Mouse (Mus musculus) A20 (cell line): ENCODE measurements around the gene Endou.

Experiments
- DNase-seq: peaks from one replicate; pipeline ENCODE4 v3.0.0-alpha.2; 2011; ENCODE audit warnings: low read depth, low spot score

Endou gene

DNA sequence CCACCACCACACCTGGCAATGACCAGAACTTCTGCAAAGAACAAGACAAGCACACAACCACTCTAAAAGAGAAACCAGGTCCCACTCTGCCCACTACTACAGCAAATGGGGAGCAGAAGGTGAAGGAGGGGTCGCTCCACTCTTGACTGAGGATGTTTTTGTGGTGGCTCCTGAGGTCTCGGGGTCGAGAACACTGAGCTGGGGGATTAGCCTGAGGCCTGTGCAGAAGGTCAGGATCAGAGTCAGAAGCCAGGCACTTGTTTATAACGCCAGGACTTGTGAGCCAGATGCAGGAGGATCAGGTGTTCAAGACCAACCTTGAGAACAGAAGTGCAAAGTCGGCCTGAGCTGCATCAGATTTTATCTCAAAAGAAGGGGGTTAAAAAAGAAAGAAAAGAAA lies 3.6 kb downstream of the Endou start:
- no peak for DNase-seq

- DNase-seq: no peak
Observed at GRCm38 (mm10) chr15:97727048-97727447, 4.1 kb downstream of the Endou start.

DNA sequence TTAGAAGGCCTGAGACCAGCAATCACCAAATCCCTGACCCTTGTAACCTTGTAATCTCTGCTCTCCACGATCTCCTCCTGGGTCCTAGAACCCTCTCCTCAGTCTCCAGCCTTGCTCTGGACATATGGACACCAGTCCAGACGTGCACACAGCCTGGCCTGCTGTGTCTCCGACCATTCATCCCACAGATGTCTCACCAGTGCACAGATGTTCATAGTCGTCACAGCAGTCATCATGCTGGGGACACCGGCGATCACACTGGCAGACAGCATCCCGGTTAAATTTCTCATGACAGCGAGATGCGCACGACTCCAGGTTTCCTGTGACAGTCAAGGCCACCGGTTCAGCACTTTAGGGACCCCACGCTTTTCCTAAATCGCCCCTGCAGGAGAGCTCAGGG lies 4.8 kb downstream of the Endou start:
- no peak for DNase-seq

GRCm38 (mm10) chr15:97725198-97725785 lies 5.8 kb downstream of the Endou start:
- DNase-seq: no peak

- DNase-seq: no peak
Observed at GRCm38 (mm10) chr15:97724346-97725197, 6.6 kb downstream of the Endou start.

GRCm38 (mm10) chr15:97723536-97724345 lies 7.4 kb downstream of the Endou start:
- DNase-seq: peak; percentile 2

DNA sequence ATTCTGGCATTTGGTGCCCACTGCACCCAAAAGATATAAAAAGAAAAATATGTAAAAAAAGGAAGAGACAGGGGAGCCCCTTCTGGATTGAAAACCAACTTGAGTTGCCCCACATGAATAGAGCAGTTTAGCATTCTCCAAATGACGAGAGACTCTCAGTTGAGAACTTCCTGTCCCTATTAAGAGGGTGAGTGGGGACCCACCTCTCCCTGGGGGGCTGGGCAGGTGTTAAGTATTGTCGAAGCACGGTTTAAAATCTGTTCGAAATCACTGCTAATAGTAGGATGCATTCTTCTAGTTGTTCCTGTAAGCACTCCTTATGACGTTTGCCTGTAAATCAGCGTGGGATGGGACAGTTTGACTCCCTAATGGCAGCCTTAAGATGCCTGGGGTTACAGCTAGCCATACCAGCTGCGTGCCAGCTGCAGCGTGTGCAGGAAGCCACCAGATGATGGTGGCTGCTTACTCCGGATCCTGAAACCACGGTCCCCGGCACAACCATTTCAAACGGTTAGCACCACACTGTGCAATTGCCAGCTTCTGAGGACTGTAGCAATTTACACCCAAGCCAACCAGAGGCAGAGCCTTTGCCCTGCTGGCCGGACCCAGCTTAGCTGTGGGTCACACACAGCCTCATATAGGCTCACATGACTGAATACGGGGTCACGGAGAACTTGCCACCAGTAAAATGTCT lies 10.0 kb downstream of the Endou start:
- peak; percentile 93 for DNase-seq

DNA sequence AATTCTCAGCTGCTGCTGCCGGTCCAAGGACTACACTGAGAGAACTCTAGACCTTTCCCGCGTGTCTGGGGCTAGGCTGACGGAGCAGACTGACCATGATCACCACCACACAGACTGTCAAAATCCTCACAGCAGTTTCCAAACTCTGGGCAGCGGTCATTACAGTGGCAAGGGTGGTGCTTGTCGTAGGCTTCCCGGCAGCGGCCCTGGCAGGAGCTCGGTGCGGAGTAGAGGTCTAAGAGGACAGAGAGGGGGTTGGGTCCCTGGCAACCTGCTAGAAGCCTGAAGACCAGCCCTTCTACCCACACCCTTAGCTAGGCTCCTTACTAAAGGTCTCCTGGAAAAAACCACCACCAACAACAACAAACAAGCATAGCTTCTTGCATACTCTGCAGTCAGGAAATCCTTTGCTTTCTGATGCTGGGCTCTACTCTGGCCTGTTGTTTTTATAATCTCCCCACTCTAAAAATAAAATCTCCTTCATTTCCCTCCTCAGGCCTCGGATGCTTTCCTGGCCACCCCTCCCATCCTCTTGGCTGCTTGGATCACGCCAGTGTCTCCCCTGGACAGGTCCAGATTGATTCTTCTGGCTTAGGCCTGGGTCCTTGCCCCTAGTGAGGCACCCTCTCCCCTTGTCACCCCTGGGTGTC lies 11.0 kb downstream of the Endou start:
- peak; percentile 51 for DNase-seq

DNA sequence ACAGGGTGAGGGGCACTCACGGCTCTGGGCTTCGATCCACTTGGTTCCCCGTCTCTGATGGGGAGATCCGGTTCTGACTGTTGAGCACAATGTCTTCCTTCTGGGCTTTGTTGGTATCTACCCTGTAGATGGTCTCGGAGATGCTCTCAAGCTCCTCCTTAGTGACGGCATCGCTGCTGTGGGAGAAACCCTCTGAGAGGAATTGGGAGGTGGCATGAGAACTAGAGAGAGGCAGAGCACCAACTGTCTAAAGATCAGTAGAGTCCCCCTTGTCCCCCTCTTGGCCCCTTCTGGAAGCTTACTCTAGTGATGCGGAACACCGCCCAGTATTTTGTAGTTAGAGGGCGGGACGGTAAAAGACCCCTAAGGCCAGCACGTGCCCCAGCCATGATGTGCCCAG lies 11.6 kb downstream of the Endou start:
- no peak for DNase-seq

- DNase-seq: peak; percentile 54
Observed at GRCm38 (mm10) chr15:97718535-97719155, 12.5 kb downstream of the Endou start.

- DNase-seq: peak; percentile 92
Observed at GRCm38 (mm10) chr15:97717861-97718534, 13.1 kb downstream of the Endou start.

DNA sequence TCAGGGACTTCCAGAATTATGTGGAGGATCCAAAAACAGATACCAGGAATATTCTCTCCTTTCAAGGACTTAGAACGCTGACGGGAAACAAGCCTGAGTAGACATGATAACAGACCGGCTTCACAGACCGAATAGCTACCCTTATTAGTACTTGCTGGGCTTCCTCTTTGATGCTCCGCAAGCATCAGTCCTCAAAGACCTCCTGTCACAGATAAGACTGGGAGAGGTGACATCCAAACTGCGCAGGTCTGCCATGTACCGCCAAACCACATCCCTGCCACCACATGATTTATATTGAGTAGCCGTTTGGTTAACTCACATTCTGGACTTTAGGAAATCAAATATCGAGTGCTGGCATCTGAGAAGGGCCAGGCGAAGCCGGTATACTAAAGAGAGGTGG lies 14.4 kb downstream of the Endou start:
- peak; percentile 49 for DNase-seq

- no peak for DNase-seq
Observed at GRCm38 (mm10) chr15:97715734-97716133, 15.4 kb downstream of the Endou start.

- DNase-seq: no peak
Observed at GRCm38 (mm10) chr15:97715083-97715482, 16.1 kb downstream of the Endou start.

DNA sequence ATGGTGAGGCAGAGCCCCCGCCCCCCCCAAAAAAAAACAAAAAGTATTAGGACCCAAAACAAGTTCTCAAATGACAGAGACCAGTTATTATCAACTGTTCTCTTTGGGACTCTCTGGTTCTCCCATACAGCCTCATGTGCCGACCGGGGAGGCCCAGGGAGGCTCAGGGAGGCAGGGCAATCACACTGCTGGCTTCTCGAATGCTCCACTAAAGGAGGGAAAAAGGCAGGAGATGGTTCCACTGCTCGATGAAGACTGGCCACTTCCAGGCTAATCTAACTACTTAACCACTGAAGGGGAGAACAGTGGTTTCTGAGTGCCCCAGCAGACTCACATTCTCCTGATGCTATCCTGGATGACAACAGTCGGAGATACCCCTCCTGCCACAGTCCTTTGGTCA lies 18.6 kb downstream of the Endou start:
- no peak for DNase-seq

DNA sequence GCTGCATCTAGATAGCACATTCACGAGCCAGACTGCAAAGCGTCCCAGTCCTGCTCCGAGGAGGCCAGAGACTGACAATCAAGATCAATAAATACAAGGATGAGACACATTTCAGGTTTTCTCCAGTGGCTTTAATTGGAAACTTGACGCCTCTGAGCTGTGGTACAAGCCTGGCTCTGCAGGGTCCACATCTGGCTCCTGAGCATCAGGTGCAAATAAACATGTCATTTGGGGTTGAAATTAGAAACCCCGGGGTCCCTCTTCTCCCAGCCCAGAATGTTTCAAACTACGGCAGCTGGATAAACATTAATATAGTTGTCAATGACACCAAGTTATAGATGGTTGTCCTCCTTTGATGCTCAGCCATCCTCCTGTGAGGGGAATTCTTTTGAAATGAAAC lies 20.2 kb downstream of the Endou start:
- no peak for DNase-seq

DNA sequence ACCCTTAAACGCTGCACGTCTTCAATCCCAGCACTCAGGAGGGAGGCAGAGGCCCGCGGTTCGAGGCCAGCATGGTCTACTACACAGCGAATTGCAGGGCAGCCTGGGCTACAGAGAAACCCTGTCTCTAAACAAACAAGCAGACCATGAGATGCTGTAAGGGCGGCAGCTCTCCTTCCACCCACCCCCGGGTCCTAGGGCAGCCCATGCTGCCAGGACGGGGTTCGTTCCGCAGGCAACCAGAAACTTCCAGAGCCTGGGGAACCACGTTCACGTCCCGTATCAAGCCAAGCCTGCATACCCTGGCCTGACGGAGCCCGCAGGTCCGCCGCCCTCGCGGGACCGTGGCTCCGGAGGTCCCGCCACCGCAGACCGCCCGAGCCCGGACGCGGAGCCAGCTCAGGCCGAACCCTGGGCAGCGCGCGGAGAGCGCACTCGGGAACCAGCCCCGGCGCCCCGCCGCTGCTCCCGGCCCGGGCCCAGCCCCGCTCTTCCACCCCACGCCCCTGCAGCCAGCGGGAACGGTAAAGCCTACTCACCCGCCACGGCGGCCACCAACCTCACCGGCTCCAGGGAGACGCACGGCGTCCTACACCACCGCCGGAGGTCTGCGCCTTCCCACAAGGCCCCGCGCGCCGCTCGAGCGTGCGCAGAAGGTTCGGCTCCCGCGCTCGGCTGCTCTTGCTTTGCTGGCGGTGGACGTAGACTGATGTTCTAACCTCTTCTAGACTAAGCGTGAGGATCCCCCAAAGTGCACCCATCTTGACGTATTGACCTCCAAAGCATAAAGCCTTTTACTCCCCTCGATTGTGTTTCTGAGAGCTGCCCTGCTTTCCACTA lies 25.7 kb downstream of the Endou start, which contains the start of gene Rpap3:
Rpap3 (minus strand) TSS at position 615 of the 840 bp plus-strand sequence.
- DNase-seq: peak; percentile 91

GRCm38 (mm10) chr15:97696616-97697015 lies 34.5 kb downstream of the Endou start:
- no peak for DNase-seq

DNA sequence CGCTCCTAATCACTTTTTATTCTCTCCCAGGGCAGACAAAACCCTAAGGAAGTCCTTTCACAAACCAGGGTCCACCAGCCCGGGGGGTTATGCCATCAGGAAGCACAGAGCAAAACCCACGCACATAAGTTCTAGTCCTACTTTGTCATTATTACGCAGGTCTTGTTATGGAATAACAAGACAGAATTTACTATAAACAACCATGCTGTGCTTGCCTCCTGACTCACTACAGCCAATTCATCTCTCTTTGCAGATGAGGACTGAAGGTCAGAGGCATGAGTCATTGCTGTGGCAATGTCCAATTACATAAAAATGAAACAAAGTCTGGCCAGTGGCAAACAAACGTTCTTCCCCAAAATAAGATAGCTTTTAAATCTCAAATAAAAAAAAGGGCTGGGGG lies 37.7 kb downstream of the Endou start:
- DNase-seq: no peak
